Mouse (Mus musculus) MEL (cell line): ENCODE measurements around the gene Tfrc. TPM values are rescaled to one million over a fixed set of nuclear protein-coding genes. Genes with fewer than 3 reads are reported as not detected.

Experiments used
- DNase-seq: peaks from one replicate; pipeline ENCODE4 v3.0.0; 2011; ENCODE audit warnings: low read depth, low spot score
- H3K27ac ChIP-seq: 2 replicates; pipeline ENCODE4 v1.5.1; 2012; ENCODE audit warnings: low read depth, mild to moderate bottlenecking, control low read depth, low read length, moderate library complexity; ENCODE audit not compliant: control insufficient read depth
- H3K27me3 ChIP-seq, 2 experiments: fragments of 150-350 bp in 1 of 2; sonication (generic) in 1 of 2; 2 replicates each; pipeline ENCODE4 v1.6.1; 2012; ENCODE audit warnings: low read length in 2 of 2, mild to moderate bottlenecking in 2 of 2, improper control_type of control experiment in 1 of 2, moderate library complexity in 1 of 2; ENCODE audit not compliant: insufficient read depth in 2 of 2, control insufficient read depth in 1 of 2
- H3K36me3 ChIP-seq, 2 experiments: 2 replicates each; pipeline ENCODE4 v1.6.1; 2012 to 2014; ENCODE audit warnings: low read length in 2 of 2, improper control_type of control experiment in 1 of 2, inconsistent platforms in 1 of 2, mild to moderate bottlenecking in 1 of 2; ENCODE audit not compliant: insufficient read depth in 2 of 2, control insufficient read depth in 1 of 2
- H3K4me1 ChIP-seq, 2 experiments: fragments of 150-350 bp in 1 of 2; sonication (generic) in 1 of 2; 2 replicates each; pipeline ENCODE4 v1.6.1; 2012; ENCODE audit warnings: low read length in 2 of 2, improper control_type of control experiment in 1 of 2, mild to moderate bottlenecking in 1 of 2; ENCODE audit not compliant: insufficient read depth in 2 of 2, control insufficient read depth in 1 of 2
- H3K4me3 ChIP-seq, 2 experiments: fragments of 150-350 bp in 1 of 2; sonication (generic) in 1 of 2; 2 replicates each; pipeline ENCODE4 v1.5.1; 2012; ENCODE audit warnings: low read depth in 2 of 2, low read length in 2 of 2, mild to moderate bottlenecking in 2 of 2, moderate library complexity in 2 of 2, control low read depth in 1 of 2, improper control_type of control experiment in 1 of 2; ENCODE audit not compliant: control insufficient read depth in 1 of 2, insufficient read depth in 1 of 2
- H3K79me2 ChIP-seq: 2 replicates; pipeline ENCODE4 v1.6.1; 2012; ENCODE audit warnings: mild to moderate bottlenecking, low read length, moderate library complexity; ENCODE audit not compliant: control insufficient read depth, poor library complexity, insufficient read depth
- H3K9ac ChIP-seq: 2 replicates; pipeline ENCODE4 v1.6.1; 2012; ENCODE audit warnings: low read depth, mild to moderate bottlenecking, control low read depth, low read length, moderate library complexity; ENCODE audit not compliant: control insufficient read depth, poor library complexity, severe bottlenecking
- H3K9me3 ChIP-seq: fragments of 150-350 bp; sonication (generic); replicated peaks from 2 replicates; pipeline ENCODE4 v1.6.1; 2012; ENCODE audit warnings: mild to moderate bottlenecking, low read length, improper control_type of control experiment, moderate library complexity; ENCODE audit not compliant: insufficient read depth
- CHD1 ChIP-seq: IDR thresholded peaks from 2 replicates; pipeline ENCODE4 v1.6.1; 2012; ENCODE audit warnings: low read depth, mild to moderate bottlenecking, inconsistent platforms, low read length, improper control_type of control experiment
- E2F4 ChIP-seq: IDR thresholded peaks from 2 replicates; pipeline ENCODE4 v1.6.1; 2011; ENCODE audit warnings: low read depth, low read length, improper control_type of control experiment, borderline replicate concordance
- GABPA ChIP-seq: IDR thresholded peaks from 2 replicates; pipeline ENCODE4 v1.6.1; 2012; ENCODE audit warnings: low read depth, mild to moderate bottlenecking, inconsistent platforms, low read length, improper control_type of control experiment, moderate library complexity
- KAT2A ChIP-seq: conservative IDR thresholded peaks from 2 replicates; pipeline ENCODE4 v1.6.1; 2012; ENCODE audit warnings: low read depth, low read length, improper control_type of control experiment, inconsistent platforms
- MAFK ChIP-seq: IDR thresholded peaks from 2 replicates; pipeline ENCODE4 v1.6.1; 2011; ENCODE audit warnings: low read depth, mild to moderate bottlenecking, low read length, improper control_type of control experiment, borderline replicate concordance
- MEF2A ChIP-seq: IDR thresholded peaks from 2 replicates; pipeline ENCODE4 v1.6.1; 2014; ENCODE audit warnings: low read depth, mild to moderate bottlenecking, inconsistent platforms, low read length, improper control_type of control experiment; ENCODE audit not compliant: poor library complexity, insufficient replicate concordance, severe bottlenecking; ENCODE audit errors: extremely low read depth
- MXI1 ChIP-seq: IDR thresholded peaks from 2 replicates; pipeline ENCODE4 v1.6.1; 2011; ENCODE audit warnings: mild to moderate bottlenecking, low read depth, low read length, improper control_type of control experiment
- MYC ChIP-seq: IDR thresholded peaks from 2 replicates; pipeline ENCODE4 v1.6.1; 2011; ENCODE audit warnings: low read depth, mild to moderate bottlenecking, low read length, improper control_type of control experiment, moderate library complexity
- NELFE ChIP-seq: IDR thresholded peaks from 2 replicates; pipeline ENCODE4 v1.6.1; 2011; ENCODE audit warnings: low read depth, low read length, improper control_type of control experiment
- POLR2AphosphoS2 ChIP-seq: IDR thresholded peaks from 2 replicates; pipeline ENCODE4 v1.6.1; 2011; ENCODE audit warnings: low read length, improper control_type of control experiment
- POLR2AphosphoS5 ChIP-seq: IDR thresholded peaks from 2 replicates; pipeline ENCODE4 v1.6.1; 2012; ENCODE audit warnings: low read depth, borderline replicate concordance, mild to moderate bottlenecking, inconsistent platforms, low read length, moderate library complexity, mixed read lengths
- RCOR1 ChIP-seq: IDR thresholded peaks from 2 replicates; pipeline ENCODE4 v1.6.1; 2012; ENCODE audit warnings: low read depth, mild to moderate bottlenecking, inconsistent platforms, low read length, improper control_type of control experiment
- SMC3 ChIP-seq: IDR thresholded peaks from 2 replicates; pipeline ENCODE4 v1.6.1; 2011; ENCODE audit warnings: low read depth, low read length, improper control_type of control experiment
- TAL1 ChIP-seq: IDR thresholded peaks from 2 replicates; pipeline ENCODE4 v1.6.1; 2012; ENCODE audit warnings: mild to moderate bottlenecking, inconsistent platforms, low read length, moderate library complexity, mixed read lengths
- TBP ChIP-seq: IDR thresholded peaks from 2 replicates; pipeline ENCODE4 v1.8.0; 2011; ENCODE audit warnings: low read depth, low read length, improper control_type of control experiment
- TCF12 ChIP-seq: IDR thresholded peaks from 2 replicates; pipeline ENCODE4 v1.6.1; 2014; ENCODE audit warnings: low read depth, mild to moderate bottlenecking, inconsistent platforms, low read length, improper control_type of control experiment, moderate library complexity
- UBTF ChIP-seq: IDR thresholded peaks from 2 replicates; pipeline ENCODE4 v1.6.1; 2012; ENCODE audit warnings: low read depth, mild to moderate bottlenecking, inconsistent platforms, low read length, improper control_type of control experiment, moderate library complexity, borderline replicate concordance; ENCODE audit not compliant: insufficient read depth
- ZKSCAN1 ChIP-seq: IDR thresholded peaks from 2 replicates; pipeline ENCODE4 v1.6.1; 2012; ENCODE audit warnings: low read depth, mild to moderate bottlenecking, inconsistent platforms, low read length, improper control_type of control experiment, moderate library complexity
- polyA plus RNA-seq, 2 experiments: library from polyadenylated mRNA; stranded (reverse) in 1 of 2; unstranded in 1 of 2; fragments of >175 nt in 1 of 2; fragments of >200 nt in 1 of 2; gene quantifications; 2 replicates each; pipeline versions ENCODE4 v1.2.1 to v1.2.4; 2012; ENCODE audit warnings: low replicate concordance in 2 of 2, low read depth in 1 of 2; ENCODE audit not compliant: insufficient read length in 2 of 2, insufficient read depth in 1 of 2, missing spikeins in 1 of 2
- total RNA-seq: library from RNA; depleted of rRNA; stranded (reverse); fragments of 300-350 nt; gene quantifications from 2 replicates; pipeline ENCODE4 v1.2.3, GENCODE M21; 2012

The Tfrc gene
- total and polyA plus RNA-seq, 3 experiments: 90.9 to 234 (median 106) TPM

DNA sequence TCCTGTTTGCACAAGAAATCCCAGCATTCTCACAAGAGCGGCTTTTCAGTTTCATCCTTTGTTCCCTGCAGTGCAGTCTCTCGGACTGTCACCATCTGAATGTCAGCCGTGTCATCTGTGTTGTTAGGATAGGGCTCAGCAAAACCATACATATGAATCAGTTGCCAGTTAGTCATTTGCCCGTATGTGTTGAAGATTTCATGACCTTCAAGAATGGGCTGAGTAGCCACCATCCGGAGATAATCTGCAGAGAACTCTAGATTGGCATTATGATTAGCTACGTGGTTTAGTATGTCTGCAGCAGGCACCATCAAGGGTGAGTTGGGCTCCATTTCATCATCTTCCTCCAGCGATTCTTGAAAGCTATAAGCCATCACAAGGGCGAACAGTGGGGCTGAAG is 17.2 kb upstream of the Tfrc start:
- no peak for TF ChIP-seq NELFE
- no peak for TF ChIP-seq UBTF
- TF ChIP-seq TAL1: no peak
- no peak for TF ChIP-seq MAFK
- no peak for TF ChIP-seq MXI1
- peaks cover 0 to 2% of the 10 kb centered on the region in 2 experiments; a peak in 1 of 4 replicates for H3K36me3 ChIP-seq

DNA sequence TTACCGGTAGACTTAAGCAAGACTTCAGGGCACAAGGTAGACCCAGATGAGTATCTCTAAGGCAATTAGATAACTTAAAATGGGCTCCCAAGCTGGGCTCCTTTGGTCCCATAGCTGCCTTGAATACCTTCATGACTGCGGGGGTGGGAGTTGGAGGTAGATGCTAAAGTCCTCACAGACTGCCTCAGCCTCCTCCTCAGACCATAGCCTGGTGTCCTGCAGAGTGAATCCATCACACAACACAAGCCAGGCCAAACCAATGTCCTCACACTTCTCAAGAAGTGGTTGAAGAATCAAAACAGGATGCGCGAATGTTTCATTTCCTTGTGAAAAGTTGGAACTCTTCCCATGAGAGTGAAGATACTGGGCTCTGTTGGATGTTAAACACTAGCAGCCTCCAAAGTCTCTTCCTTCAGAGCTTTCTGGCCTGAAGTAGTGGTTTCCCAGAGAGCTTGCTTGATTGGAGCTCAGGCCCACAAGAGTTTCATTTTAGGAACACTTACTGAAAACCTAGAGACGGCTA is 15.4 kb upstream of the Tfrc start:
- no peaks in the 10 kb centered on the region for H3K9me3 ChIP-seq
- peaks cover 0 to 11% of the 10 kb centered on the region in 2 experiments; a peak in 3 of 4 replicates for H3K4me1 ChIP-seq
- no peak for DNase-seq
- H3K79me2 ChIP-seq: no peaks in the 10 kb centered on the region
- no peak overlapping the region for H3K27ac ChIP-seq
- TF ChIP-seq CHD1 (no peak), TCF12 (no peak)
- H3K9ac ChIP-seq: no peak overlapping the region
- H3K36me3 ChIP-seq: no peaks in the 10 kb centered on the region
- no peak overlapping the region for H3K4me3 ChIP-seq
- H3K27me3 ChIP-seq: peaks cover 7 to 8% of the 10 kb centered on the region in 2 experiments; a peak in 3 of 4 replicates

More for the DNA sequence above, 17.2 kb upstream of the Tfrc start:
- Histone ChIP-seq H3K4me3 (no peak overlapping the region), H3K27me3 (peaks cover 7 to 9% of the 10 kb centered on the region in 2 experiments; a peak in 3 of 4 replicates), H3K4me1 (peaks cover 2 to 12% of the 10 kb centered on the region in 2 experiments; a peak in 3 of 4 replicates), H3K9me3 (no peaks in the 10 kb centered on the region), H3K9ac (no peak overlapping the region), H3K79me2 (no peaks in the 10 kb centered on the region), H3K27ac (no peak overlapping the region)
- DNase-seq: no peak

DNA sequence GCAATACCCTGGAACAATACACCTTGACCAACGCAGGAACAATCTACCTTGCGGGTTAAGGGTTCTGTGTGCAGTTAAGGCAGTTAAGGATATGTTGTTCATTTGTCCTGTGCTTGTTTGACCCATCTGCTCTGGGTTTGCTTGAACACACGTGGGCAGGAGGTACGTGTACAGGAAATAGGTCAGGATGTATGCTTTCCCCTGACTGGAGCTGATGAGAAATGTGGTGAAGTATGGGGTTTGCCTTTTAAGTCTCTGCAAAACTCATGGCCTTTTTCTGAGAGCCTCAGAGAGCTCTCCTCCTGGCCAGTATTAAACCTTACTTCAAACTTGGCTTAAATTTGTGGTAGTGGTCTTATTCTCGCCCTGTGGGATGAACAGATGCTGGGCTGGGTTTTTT is 14.8 kb upstream of the Tfrc start:
- no peak overlapping the region for H3K27ac ChIP-seq
- no peak overlapping the region for H3K4me3 ChIP-seq
- TF ChIP-seq KAT2A: no peak
- TF ChIP-seq POLR2AphosphoS5: no peak
- TF ChIP-seq E2F4: no peak
- TF ChIP-seq SMC3: no peak
- TF ChIP-seq MXI1: no peak
- no peak for TF ChIP-seq TBP
- TF ChIP-seq POLR2AphosphoS2: no peak
- TF ChIP-seq ZKSCAN1: no peak
- TF ChIP-seq GABPA: no peak
- TF ChIP-seq MEF2A: no peak
- TF ChIP-seq CHD1: no peak
- TF ChIP-seq TAL1: no peak
- TF ChIP-seq MYC: no peak
- TF ChIP-seq RCOR1: no peak
- no peak for TF ChIP-seq TCF12
- TF ChIP-seq, all 39 proteins: peak for 0
- H3K9me3 ChIP-seq: no peaks in the 10 kb centered on the region
- H3K36me3 ChIP-seq: no peaks in the 10 kb centered on the region
- H3K9ac ChIP-seq: no peak overlapping the region
- DNase-seq: no peak
- H3K27me3 ChIP-seq: peaks cover 6 to 7% of the 10 kb centered on the region in 2 experiments; a peak in 3 of 4 replicates
- H3K79me2 ChIP-seq: no peaks in the 10 kb centered on the region
- peaks cover 0 to 11% of the 10 kb centered on the region in 2 experiments; a peak in 3 of 4 replicates for H3K4me1 ChIP-seq
